Mouse (Mus musculus): ENCODE results near the gene Senp7.

- no peak for TF ChIP-seq CTCF (IDR thresholded peaks at IDR 0.05; ENCODE audit: insufficient read depth, low read depth, low read length)
- no peak for TF ChIP-seq POLR2A (IDR thresholded peaks at IDR 0.05; ENCODE audit: insufficient read depth, low read depth, low read length)
Observed at GRCm38 (mm10) chr16:56117327-56118180, 69.4 kb downstream of the Senp7 start.
